8 mouse cellular contexts compared by ENCODE assay signal in the genomic region with DNA sequence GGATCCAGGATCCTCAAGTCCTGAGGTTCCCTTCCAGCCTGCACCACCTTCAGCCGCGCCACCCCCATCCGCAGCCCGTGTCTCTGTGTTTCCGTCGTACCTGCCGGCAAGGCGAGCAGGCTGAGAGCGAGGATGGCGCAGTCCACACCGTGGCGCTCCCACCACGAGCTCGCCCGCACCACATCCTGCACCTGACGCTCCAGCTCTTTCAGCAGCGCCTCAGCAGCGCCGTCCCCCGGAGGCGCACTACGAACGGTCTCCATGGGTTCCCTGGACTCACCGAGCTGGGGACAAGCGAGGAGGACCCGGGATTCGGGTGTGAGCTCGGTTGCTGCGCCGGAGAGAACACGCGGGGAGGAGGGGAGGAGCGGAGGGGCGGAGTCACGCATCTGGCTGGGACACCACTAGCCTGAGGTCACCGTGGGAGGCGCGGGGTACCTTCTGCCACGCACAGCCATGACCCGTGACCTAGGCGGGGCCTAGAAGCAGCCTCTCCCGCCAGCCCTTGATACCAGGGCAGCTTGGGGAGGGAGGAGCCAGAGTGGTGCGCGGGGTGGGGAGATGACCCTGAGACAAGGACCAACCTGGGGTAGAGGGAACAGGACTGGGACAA. TPM values are rescaled to one million over a fixed set of nuclear protein-coding genes. Genes with fewer than 3 reads are reported as not detected.
DNase-seq lines count a peak whose midpoint lies in the region; ATAC-seq and TF ChIP-seq lines count a peak whose summit lies in the region.

A gene (minus strand): TSS at position 450 of the 613 bp plus-strand sequence.

- H3K4me2 ChIP-seq in hindbrain, embryonic 13.5 days: peak within 1 kb of the TSS; percentile 83
- H3K4me2 ChIP-seq in lung, postnatal 0 days (replicated peaks; ENCODE audit: low read depth, low read length): peak within 1 kb of the TSS; percentile 66

- H3K4me1 ChIP-seq in hindbrain, embryonic 13.5 days (replicated peaks): peaks cover 14% of the 10 kb centered on the region
- H3K4me1 ChIP-seq in lung, postnatal 0 days (ENCODE audit: insufficient read depth, low read depth, low read length): peaks cover 7% of the 10 kb centered on the region; the same call in 1 of the 2 replicates

- H3K27me3 ChIP-seq in hindbrain, embryonic 13.5 days: peaks cover 37% of the 10 kb centered on the region
- 0 out of 2 replicates have a peak, but pooled peaks cover 5% of the 10 kb centered on the region for H3K27me3 ChIP-seq in lung, postnatal 0 days (replicated peaks; ENCODE audit: insufficient read depth, low read length)

- H3K4me3 ChIP-seq in hindbrain, embryonic 13.5 days: peak within 1 kb of the TSS; percentile 49
- H3K4me3 ChIP-seq in lung, postnatal 0 days (ENCODE audit: low read depth, low read length): peak within 1 kb of the TSS; percentile 37

- TF ChIP-seq EP300 in lung, postnatal 0 days (IDR thresholded peaks at IDR 0.05): no peak

- no peaks in the 10 kb centered on the region; the same call in 1 of the 2 replicates for H3K9me3 ChIP-seq in hindbrain, embryonic 13.5 days
- H3K9me3 ChIP-seq in lung, postnatal 0 days (ENCODE audit: low read length): no peaks in the 10 kb centered on the region

- DNase-seq in T-cell, adult 2 months (ENCODE audit: low spot score): peak; percentile 79
- DNase-seq in cerebellum, adult 8-10 months: peak; percentile 85
- peak; percentile 49 to 65 for DNase-seq in layer of hippocampus, postnatal 25 days (ENCODE audit: extremely low spot score in 1 of 2, low spot score in 1 of 2)
- DNase-seq in lung, postnatal 0 days (ENCODE audit: low spot score): peak; percentile 53
- DNase-seq in retina, embryonic 14.5 days (ENCODE audit: low spot score): peak; percentile 66
- no peak for DNase-seq in c-Kit-positive CD71-positive TER-119-positive erythroid progenitor cells, embryonic 14.5 days (ENCODE audit: low spot score)

- ATAC-seq in frontal cortex, adult (ENCODE audit: low TSS enrichment): peak; percentile 90
- ATAC-seq in hindbrain, embryonic 13.5 days (ENCODE audit: low FRiP score): peak; percentile 88
- peak; percentile 59 for ATAC-seq in lung, postnatal 0 days

- H3K9ac ChIP-seq in hindbrain, embryonic 13.5 days: peak within 1 kb of the TSS; percentile 70
- H3K9ac ChIP-seq in lung, postnatal 0 days (replicated peaks; ENCODE audit: low read depth): no peak within 1 kb of the TSS

- peak; percentile 69 for TF ChIP-seq CTCF in lung, postnatal 0 days (IDR thresholded peaks at IDR 0.05)

- H3K36me3 ChIP-seq in hindbrain, embryonic 13.5 days: no peaks in the 10 kb centered on the region
- no peaks in the 10 kb centered on the region for H3K36me3 ChIP-seq in lung, postnatal 0 days (ENCODE audit: insufficient read depth, low read length)

- H3K27ac ChIP-seq in hindbrain, embryonic 13.5 days: peak within 1 kb of the TSS; percentile 55; the same call in 1 of the 2 replicates
- no peak within 1 kb of the TSS for H3K27ac ChIP-seq in lung, postnatal 0 days (ENCODE audit: low read length)

- 2% methylated on average over 44 of the region's 44 CpGs for WGBS in hindbrain, embryonic 13.5 days
- WGBS in lung, postnatal 0 days: under 1% methylated on average over 43 of the region's 44 CpGs

RNA-seq across cellular contexts. Expression of the gene that starts here (rescaled TPM):
- 0.73 and 0.79 TPM in 2 replicates for polyA plus RNA-seq in hindbrain, embryonic 13.5 days (2015; fragmentation: Nextera tagmentation; extraction: Ambion mirVana)
- 10 to 100 TPM; 11.2 to 12.1 TPM for total RNA-seq in layer of hippocampus, postnatal 25 days (2021)
- polyA plus RNA-seq in lung, postnatal 0 days (2015; fragmentation: Nextera tagmentation; extraction: Ambion mirVana): 0.17 and 0.24 TPM in 2 replicates

Comparison
In these comparisons a context has a peak if more than half of its experiments do, and no peak if none do; other contexts are left out.
1. Peak in ATAC-seq, H3K4me3 ChIP-seq, H3K27ac ChIP-seq, H3K9ac ChIP-seq and H3K4me2 ChIP-seq in hindbrain, embryonic 13.5 days; RNA of the gene not detected or under 1 TPM.
2. Peak in DNase-seq, ATAC-seq, H3K4me3 ChIP-seq and H3K4me2 ChIP-seq in lung, postnatal 0 days; RNA of the gene not detected or under 1 TPM.